Mouse (Mus musculus): ENCODE data around the gene Calr.

Gene Calr

DNA sequence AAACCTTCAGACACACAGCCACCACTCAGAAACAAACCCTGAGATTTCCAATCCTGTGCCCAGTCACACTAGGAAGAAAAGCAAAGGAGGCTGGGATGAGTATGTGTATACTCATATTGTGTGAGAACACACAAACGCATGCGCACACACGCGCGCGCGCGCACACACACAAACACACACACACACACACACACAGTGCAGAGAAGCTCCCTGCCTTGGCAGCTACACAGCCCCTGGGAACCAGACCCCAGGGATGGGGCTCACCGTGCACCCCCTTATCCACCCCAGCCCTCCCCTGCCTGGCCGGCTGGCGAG is 32.5 kb downstream of the Calr start:
- no peak for DNase-seq

GRCm38 (mm10) chr8:84813830-84814229 is 32.9 kb downstream of the Calr start:
- no peak for DNase-seq

GRCm38 (mm10) chr8:84813059-84813458 is 33.7 kb downstream of the Calr start:
- DNase-seq, result peak; percentile 85

DNA sequence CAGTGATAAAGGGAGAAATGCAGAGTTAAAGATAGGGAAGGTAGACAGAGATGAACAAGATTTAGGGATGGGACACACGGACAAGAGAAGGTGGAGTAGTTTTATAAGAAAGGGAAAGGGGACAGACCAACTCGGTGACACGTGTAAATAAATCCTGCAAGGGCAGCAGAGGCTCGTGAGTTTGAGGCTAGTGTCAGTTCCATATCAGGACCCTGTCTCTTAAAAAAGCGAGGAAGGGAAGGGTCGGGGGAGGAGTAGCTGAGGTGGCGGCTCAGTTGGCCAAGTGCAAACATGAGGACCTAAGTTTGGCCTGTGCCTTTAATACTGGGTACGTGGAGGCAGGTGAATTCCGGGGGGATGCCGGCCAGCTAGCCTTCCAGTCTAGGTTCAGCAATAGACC is 35.4 kb downstream of the Calr start:
- no peak for DNase-seq

GRCm38 (mm10) chr8:84810896-84811295 is 35.8 kb downstream of the Calr start:
- DNase-seq, result peak; percentile 97

GRCm38 (mm10) chr8:84809941-84810280 is 36.8 kb downstream of the Calr start:
- no peak for DNase-seq

- no peak for DNase-seq
Observed at GRCm38 (mm10) chr8:84809109-84809940, 37.4 kb downstream of the Calr start.

- DNase-seq, result no peak
Observed at GRCm38 (mm10) chr8:84806031-84806430, 40.7 kb downstream of the Calr start.

DNA sequence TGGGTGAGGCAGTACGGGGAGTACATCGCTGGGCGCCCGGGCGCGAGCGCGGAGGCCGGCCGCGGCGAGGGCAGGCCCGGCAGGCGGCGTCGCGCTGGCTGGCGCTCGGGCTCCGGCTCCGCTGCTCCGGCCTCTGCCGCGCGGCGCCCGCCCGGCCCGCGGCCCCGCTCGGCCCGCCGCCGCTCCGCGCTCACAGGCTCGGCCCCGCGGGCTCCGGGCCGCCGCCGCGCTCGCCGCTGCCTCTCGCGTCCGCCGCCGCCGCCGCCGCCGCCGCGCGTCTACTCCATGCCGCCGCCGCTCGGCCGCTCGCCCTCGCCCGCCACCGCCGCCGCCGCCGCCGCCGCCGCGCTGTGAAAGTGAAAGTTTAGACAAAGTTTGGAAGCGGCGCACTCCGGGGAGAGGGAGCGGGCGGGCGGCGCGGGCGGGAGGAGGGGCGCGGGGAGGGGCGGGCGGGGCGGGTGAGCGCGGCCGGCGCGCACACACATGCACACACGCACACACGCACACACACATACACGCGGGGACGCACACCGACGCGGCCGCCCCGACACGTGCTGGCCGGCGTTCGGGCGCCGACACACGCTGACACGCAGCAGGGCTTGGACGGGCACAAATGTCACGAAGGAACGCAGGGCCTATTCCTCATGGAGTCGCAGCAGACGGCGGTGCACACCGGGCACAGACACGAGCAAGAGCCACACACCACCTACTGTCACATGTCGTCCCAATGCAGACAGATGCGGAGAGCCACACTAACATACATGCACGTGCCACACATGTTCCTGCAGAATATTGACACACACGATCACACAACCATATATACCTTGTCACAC is 46.5 kb downstream of the Calr start, which contains the start of gene Nfix:
Nfix (minus strand) TSS at position 346 of the 833 bp plus-strand sequence.
- DNase-seq, result peak; percentile 70

- DNase-seq, result peak; percentile 61
Observed at GRCm38 (mm10) chr8:84799136-84799931, 47.4 kb downstream of the Calr start.

- DNase-seq, result no peak
Observed at GRCm38 (mm10) chr8:84798446-84799135, 48.1 kb downstream of the Calr start.

DNA sequence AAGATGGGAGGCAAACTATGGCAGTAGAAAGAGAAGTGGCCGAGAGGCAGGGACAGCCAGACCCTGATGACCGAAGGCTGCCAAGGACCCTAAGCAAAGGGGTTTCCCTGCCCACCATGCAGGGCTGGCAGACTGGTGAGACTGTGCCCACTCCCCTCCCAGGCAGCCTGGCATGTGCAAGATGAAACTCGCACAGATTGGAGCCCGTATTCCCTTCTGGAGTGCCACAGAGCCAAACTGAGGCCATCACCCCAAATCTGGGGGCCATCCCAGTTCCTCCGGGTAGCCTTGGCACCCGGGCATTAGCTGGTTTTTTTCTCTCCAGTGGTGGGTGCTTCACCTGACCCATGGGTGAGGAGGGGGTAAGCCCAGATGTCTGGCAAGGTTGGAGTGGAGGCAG is 48.8 kb downstream of the Calr start:
- no peak for DNase-seq

DNA sequence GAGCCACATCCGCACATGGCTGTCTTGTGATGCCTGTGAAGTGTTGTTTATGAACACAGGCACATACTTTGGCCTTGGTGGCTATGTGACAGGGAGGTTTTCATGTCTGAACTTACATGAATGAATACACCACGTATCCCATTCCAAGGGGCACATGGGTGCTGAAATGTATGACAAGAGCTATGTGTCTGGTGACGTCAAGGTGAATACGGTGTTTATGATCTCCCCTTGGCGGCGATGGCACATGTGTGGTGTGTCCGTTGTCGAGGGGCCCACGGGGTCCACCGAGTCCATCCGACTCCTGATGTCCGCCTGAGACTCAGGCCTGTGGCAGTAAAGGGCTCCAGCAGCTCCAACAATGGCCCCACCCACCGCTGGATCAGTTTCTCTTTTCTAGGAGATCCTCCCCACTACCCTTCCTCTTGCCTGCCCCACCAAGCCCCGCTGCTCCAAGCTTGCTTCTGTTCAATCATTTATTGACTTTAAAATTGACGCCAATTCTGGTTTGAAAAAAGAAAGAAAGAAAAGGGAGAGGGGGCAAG is 49.4 kb downstream of the Calr start:
- DNase-seq, result peak; percentile 37

DNA sequence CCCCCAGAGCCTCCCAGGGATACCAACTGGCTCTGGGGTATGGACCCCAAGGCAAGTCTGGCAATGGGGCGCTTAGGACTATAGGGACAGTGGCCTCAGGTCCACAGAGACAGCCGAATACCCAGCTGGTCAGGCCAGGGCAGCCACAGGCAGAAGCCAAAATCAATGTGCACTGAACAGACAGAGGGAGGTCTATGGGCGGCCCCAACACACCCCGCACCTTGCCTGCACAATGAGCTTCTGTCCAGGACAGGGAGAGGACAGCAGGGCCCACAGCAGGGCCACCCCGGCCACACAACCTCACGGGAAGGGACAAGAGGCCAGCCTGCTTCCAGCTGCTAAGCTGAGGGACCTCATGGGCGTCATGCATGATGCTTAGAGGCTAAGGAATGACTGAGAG is 52.2 kb downstream of the Calr start:
- peak; percentile 76 for DNase-seq

DNA sequence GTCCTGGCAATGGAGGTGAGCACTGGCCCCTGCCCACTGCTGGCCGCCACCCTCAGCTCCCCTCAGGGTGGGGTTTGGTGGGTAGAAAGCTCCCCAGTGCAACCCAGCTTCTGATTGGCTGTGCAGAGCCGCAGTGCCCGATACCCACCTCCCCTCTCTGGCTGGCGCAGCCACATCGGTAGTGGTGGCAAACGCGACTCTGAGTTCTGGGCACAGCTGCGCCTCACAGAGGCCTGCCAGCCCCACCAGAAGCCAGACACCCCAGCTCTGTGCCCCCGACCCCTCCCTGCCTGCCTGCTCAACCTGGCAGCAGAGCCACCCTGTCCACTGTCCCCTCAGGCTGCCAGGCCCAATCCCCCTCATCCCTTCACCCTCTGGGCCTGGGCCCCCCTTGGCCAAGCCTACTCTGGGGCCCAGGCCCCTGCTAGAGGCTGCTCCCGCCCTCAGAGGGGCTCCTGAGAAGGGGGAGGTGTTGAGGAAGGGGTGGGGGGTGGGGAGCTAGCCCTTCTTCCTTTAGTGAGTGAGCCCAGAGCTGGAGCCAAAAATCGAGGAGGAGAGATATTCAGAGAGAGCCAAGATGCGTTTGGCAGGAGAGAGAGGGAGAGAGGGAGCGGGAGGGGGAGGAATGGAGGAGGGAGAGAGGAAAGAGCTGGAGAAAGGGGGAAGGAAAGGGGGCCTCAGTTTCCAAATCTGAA is 52.8 kb downstream of the Calr start:
- peak; percentile 59 for DNase-seq

GRCm38 (mm10) chr8:84793134-84793533 is 53.6 kb downstream of the Calr start:
- peak; percentile 43 for DNase-seq

GRCm38 (mm10) chr8:84792429-84792947 is 54.2 kb downstream of the Calr start:
- DNase-seq, result no peak
